Mouse (Mus musculus) neural tube, embryonic 13.5 days (tissue): ENCODE measurements around the gene Limk2. TPM values are rescaled to one million over a fixed set of nuclear protein-coding genes. Genes with fewer than 3 reads are reported as not detected.

ENCODE experiments used
- ATAC-seq: fragments of 200-750 bp; cut with Nextera tagmentation; 2 replicates; pipeline ENCODE4 v1.8.0; 2017; ENCODE audit warnings: low read depth, mild to moderate bottlenecking, moderate TSS enrichment, moderate library complexity
- H3K27ac ChIP-seq: fragments of 300-500 bp; sonication (generic); replicated peaks from 2 replicates; pipeline ENCODE4 v1.5.1; 2015; ENCODE audit warnings: moderate library complexity, mild to moderate bottlenecking, inconsistent platforms
- H3K27me3 ChIP-seq: fragments of 300-500 bp; sonication (generic); 2 replicates; pipeline ENCODE4 v1.6.1; 2015; ENCODE audit warnings: mild to moderate bottlenecking, inconsistent platforms
- H3K36me3 ChIP-seq: fragments of 300-500 bp; sonication (generic); 2 replicates; pipeline ENCODE4 v1.6.1; 2015; ENCODE audit warnings: mild to moderate bottlenecking, inconsistent platforms
- H3K4me1 ChIP-seq: fragments of 300-500 bp; sonication (generic); replicated peaks from 2 replicates; pipeline ENCODE4 v1.6.1; 2015; ENCODE audit warnings: inconsistent platforms
- H3K4me2 ChIP-seq: fragments of 300-500 bp; sonication (generic); 2 replicates; pipeline ENCODE4 v1.6.1; 2015; ENCODE audit warnings: inconsistent platforms, mild to moderate bottlenecking, moderate library complexity
- H3K4me3 ChIP-seq: fragments of 300-500 bp; sonication (generic); 2 replicates; pipeline ENCODE4 v1.5.1; 2015; ENCODE audit warnings: mild to moderate bottlenecking, inconsistent platforms
- H3K9ac ChIP-seq: fragments of 300-500 bp; sonication (generic); 2 replicates; pipeline ENCODE4 v1.6.1; 2015; ENCODE audit warnings: moderate library complexity, mild to moderate bottlenecking, inconsistent platforms
- H3K9me3 ChIP-seq: fragments of 300-500 bp; sonication (generic); 2 replicates; pipeline ENCODE4 v1.6.1; 2016; ENCODE audit warnings: inconsistent platforms
- WGBS: fragments of 180-500 bp; shearing (Covaris S2); methylation state at CpG from one replicate; pipeline ENCODE4 v1.1.7; 2015; 5-methylcytosine and 5-hydroxymethylcytosine counted together
- polyA plus RNA-seq: library from polyadenylated mRNA; unstranded; fragments of >200 nt; fragmentation: Nextera tagmentation; extraction: Ambion mirVana; gene quantifications from 2 replicates; pipeline ENCODE4 v1.2.1, GENCODE M21; 2015

The Limk2 gene
- polyA plus RNA-seq, 1 experiment from 2014 or later: 143 TPM

- Histone ChIP-seq H3K9me3 (no peaks in the 10 kb centered on the region), H3K4me2 (no peak overlapping the region), H3K4me1 (no peaks in the 10 kb centered on the region), H3K27ac (no peak overlapping the region), H3K36me3 (peaks cover 100% of the 10 kb centered on the region), H3K4me3 (no peak overlapping the region), H3K9ac (no peak overlapping the region), H3K27me3 (no peaks in the 10 kb centered on the region)
- WGBS: 87% methylated on average over 4 of the region's 4 CpGs
- no peak for ATAC-seq
Observed at GRCm38 (mm10) chr11:3305821-3306220, 103.2 kb downstream of the Limk2 start.

DNA sequence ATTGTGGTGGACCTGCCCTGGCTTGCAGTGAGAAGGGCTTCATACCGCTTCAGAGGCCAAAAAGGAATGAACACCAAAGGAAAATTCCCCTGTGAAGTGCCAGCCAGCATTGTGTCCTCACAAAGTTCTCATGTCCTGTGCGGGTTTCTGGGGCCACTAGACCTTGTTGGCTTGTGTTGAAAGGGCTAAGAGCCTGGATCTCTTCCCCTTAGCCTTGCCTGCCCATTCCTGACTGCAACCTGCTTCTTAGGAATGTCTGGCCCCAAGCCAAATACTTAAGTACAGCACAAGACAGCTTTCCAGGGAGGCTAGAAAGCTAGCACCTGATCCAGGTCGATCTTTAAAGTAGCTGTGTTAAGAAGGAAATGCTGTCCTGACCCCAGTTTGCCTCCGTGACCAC, 106.2 kb downstream of the Limk2 start:
- 90% methylated on average over 4 of the region's 4 CpGs for WGBS
- no peak overlapping the region for H3K4me3 ChIP-seq

DNA sequence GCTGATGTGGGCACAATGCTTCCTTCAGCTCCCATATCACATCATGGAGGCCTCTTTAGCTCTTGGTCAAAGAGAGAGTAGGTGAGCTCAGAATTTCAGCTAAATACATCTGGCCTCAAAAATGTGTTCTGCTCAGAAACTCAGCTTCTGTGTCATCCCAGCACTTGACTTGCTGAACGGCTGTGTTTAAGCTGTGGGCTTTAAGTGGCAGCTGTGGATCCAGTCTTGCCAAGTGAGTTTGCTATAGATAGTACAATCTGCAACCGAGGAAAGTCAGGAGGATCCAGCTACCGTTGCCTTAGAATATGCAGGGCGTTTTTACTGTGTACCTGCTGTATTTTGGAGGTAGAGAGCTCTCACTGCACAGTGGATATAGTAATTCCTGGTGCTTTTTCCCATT, 106.6 kb downstream of the Limk2 start:
- no peaks in the 10 kb centered on the region for H3K9me3 ChIP-seq
- peaks cover 5% of the 10 kb centered on the region for H3K4me1 ChIP-seq
- no peaks in the 10 kb centered on the region for H3K27me3 ChIP-seq
- no peak for ATAC-seq
- no peak overlapping the region for H3K9ac ChIP-seq
- 94% methylated on average over 4 of the region's 4 CpGs for WGBS
- no peak overlapping the region for H3K4me3 ChIP-seq
- no peak overlapping the region for H3K27ac ChIP-seq
- H3K36me3 ChIP-seq: peaks cover 100% of the 10 kb centered on the region
- H3K4me2 ChIP-seq: no peak overlapping the region

More for the DNA sequence above, 106.2 kb downstream of the Limk2 start:
- ATAC-seq: no peak
- Histone ChIP-seq H3K4me2 (no peak overlapping the region), H3K9me3 (no peaks in the 10 kb centered on the region), H3K27ac (no peak overlapping the region), H3K36me3 (peaks cover 100% of the 10 kb centered on the region), H3K27me3 (no peaks in the 10 kb centered on the region), H3K9ac (no peak overlapping the region), H3K4me1 (peaks cover 1% of the 10 kb centered on the region)

DNA sequence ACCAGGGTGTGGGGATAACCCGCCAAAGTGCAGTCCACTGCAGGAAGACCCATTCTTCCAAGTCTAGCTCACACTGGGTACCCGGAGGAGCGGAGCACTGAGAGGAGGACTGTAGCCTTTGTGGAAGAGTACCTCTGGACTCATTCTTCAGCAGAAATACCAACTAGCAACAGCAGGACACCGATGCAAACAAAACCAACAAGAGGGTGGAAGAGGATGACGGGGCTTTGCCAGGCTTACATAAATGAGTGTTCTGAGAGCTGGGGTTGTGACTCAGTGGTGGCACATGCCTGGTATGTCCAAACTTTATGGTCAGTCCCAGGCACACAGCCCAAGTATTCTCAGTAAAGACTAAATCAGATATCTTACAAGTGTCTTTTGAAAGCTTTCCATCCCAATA, 107.9 kb downstream of the Limk2 start:
- Histone ChIP-seq H3K27me3 (no peaks in the 10 kb centered on the region), H3K27ac (no peak overlapping the region), H3K9ac (no peak overlapping the region), H3K4me2 (no peak overlapping the region), H3K4me1 (peaks cover 19% of the 10 kb centered on the region), H3K4me3 (no peak overlapping the region), H3K9me3 (no peaks in the 10 kb centered on the region), H3K36me3 (peaks cover 100% of the 10 kb centered on the region)
- ATAC-seq: no peak
- 92% methylated on average over 5 of the region's 5 CpGs for WGBS

- 92% methylated on average over 14 of the region's 14 CpGs for WGBS
- H3K36me3 ChIP-seq: peaks cover 100% of the 10 kb centered on the region
- H3K4me3 ChIP-seq: no peak overlapping the region
- no peaks in the 10 kb centered on the region for H3K9me3 ChIP-seq
- no peak overlapping the region for H3K27ac ChIP-seq
- H3K9ac ChIP-seq: no peak overlapping the region
- no peaks in the 10 kb centered on the region for H3K27me3 ChIP-seq
- no peak overlapping the region for H3K4me2 ChIP-seq
- ATAC-seq: no peak
- H3K4me1 ChIP-seq: peaks cover 41% of the 10 kb centered on the region
Observed at GRCm38 (mm10) chr11:3298813-3299185, 110.2 kb downstream of the Limk2 start.

DNA sequence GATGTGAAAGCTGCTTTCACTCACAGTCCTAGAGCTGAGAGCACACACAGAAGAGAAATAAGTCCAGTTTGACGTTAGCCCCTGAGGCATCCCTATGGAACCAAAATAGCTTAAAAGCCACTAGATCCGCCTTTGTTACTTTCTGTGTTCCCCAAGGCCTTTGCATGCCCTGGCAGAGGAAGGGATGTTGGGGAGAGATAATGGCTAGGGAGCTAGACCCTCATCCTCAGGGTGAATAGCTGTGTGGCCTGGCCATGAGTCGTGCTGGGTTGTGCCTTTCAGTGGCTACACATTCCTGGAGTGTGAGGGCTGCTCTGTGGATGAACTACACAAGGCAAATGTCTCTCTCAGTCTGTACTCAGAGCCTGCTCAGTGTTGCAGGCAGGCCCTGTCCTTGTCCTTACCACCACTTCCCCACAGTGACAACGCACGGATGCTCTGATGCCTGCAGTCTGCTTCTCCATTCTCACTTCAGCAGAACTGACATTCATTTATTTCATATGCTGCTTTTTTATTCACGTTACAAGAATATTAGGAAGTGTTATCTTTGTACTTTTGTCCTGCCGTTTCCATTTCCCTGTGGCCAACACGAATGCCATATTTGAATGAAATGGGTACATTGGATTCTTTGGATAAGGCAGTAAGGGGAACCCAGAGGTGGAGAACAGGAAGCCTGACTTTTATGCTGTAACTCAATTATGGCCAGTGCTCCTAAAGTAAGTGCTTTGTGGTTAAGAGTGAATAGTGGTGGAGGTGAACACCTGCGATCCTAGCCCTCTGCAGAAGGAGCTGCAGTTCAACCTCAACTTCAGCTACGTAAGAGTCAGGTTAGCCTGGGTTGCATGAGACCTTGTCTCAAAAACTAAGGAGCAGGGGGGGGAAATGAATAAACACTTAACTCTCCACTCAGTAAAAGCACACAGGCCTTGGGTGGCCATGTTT, 110.8 kb downstream of the Limk2 start:
- H3K4me3 ChIP-seq: no peak overlapping the region
- WGBS: 91% methylated on average over 10 of the region's 10 CpGs
- peaks cover 99% of the 10 kb centered on the region for H3K36me3 ChIP-seq

DNA sequence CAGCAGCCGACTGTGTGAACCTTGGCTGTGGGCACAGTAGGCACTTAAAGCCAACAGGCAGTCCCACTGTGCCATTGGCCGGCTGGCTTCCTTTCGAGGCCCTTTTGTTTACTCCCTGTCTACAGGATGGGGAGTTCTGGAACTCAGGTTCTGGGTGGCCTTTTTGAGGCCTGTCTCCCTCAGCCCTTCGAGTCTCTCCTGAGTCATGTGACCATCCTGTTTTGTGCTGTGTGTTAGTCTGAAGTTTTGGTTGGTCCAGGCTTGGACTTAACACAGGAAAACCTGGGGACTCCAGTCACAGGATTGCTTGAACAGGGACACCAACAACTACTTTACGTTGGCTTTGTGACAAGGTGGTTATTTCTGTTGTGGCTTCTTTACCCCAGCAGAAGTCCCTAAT, 112.9 kb downstream of the Limk2 start:
- Histone ChIP-seq H3K9me3 (no peaks in the 10 kb centered on the region), H3K4me1 (peaks cover 67% of the 10 kb centered on the region), H3K27me3 (no peaks in the 10 kb centered on the region), H3K4me3 (peak overlapping the region; percentile 4; the same call in 1 of the 2 replicates), H3K4me2 (peak overlapping the region; percentile 29), H3K36me3 (peaks cover 78% of the 10 kb centered on the region), H3K9ac (peak overlapping the region; percentile 44), H3K27ac (no peak overlapping the region)
- ATAC-seq: no peak
- WGBS: 70% methylated on average over 5 of the region's 5 CpGs

More for the DNA sequence above, 110.8 kb downstream of the Limk2 start:
- Histone ChIP-seq H3K9me3 (no peaks in the 10 kb centered on the region), H3K27me3 (no peaks in the 10 kb centered on the region), H3K9ac (peak overlapping the region; percentile 38; the same call in 1 of the 2 replicates), H3K4me2 (no peak overlapping the region), H3K27ac (no peak overlapping the region), H3K4me1 (peaks cover 48% of the 10 kb centered on the region)
- no peak for ATAC-seq

DNA sequence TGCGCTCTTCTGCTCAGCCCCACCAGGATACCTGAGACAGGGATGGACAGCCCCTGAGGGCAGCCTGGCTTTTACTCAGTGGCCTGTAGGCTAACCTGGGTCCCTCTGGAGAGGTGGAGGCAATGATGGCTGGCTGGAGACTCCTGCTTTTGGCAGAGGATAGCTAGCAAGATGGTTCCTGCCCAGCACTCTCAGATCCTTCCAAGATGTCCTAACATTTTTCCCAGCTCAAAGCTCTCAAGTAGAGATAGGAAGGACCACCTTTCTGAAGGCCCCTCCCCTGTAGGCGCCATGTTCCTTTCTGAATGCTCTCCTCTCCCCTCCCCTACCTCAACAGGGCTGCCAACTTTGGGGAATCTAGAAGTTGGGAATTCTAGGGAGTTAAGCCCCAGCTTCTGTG, 114.3 kb downstream of the Limk2 start:
- H3K27ac ChIP-seq: peak overlapping the region; percentile 38; the same call in 1 of the 2 replicates
- peaks cover 68% of the 10 kb centered on the region for H3K4me1 ChIP-seq
- H3K4me2 ChIP-seq: peak overlapping the region; percentile 98
- ATAC-seq: no peak
- no peaks in the 10 kb centered on the region for H3K9me3 ChIP-seq
- peak overlapping the region; percentile 98 for H3K9ac ChIP-seq
- H3K27me3 ChIP-seq: no peaks in the 10 kb centered on the region
- WGBS: 94% methylated on average over 2 of the region's 2 CpGs
- peaks cover 64% of the 10 kb centered on the region for H3K36me3 ChIP-seq
- H3K4me3 ChIP-seq: peak overlapping the region; percentile 80

Other genes with a start within 250 kb of the Limk2 start
- 13.5 and 16.4 TPM in 2 replicates for gene Sfi1, start 215.7 kb downstream of the Limk2 start, polyA plus RNA-seq
- gene Eif4enif1, start 206.8 kb downstream of the Limk2 start, polyA plus RNA-seq: 52.4 and 53.0 TPM in 2 replicates
- 231 and 270 TPM in 2 replicates for gene Drg1, start 142.8 kb downstream of the Limk2 start, polyA plus RNA-seq
- gene Patz1, start 120.3 kb downstream of the Limk2 start, polyA plus RNA-seq: 62.2 and 69.6 TPM in 2 replicates
- gene Pik3ip1, start 78.8 kb downstream of the Limk2 start, polyA plus RNA-seq: 26.5 and 29.7 TPM in 2 replicates
- 40.8 and 41.8 TPM in 2 replicates for gene Rnf185, start 43.2 kb upstream of the Limk2 start, polyA plus RNA-seq
- gene Pla2g3, start 79.1 kb upstream of the Limk2 start, polyA plus RNA-seq: 0.58 and 0.61 TPM in 2 replicates
- 3.9 and 4.3 TPM in 2 replicates for gene Inpp5j, start 95.6 kb upstream of the Limk2 start, polyA plus RNA-seq
- 75.0 and 83.6 TPM in 2 replicates for gene Selenom, start 105.5 kb upstream of the Limk2 start, polyA plus RNA-seq
- gene Smtn, start 131.4 kb upstream of the Limk2 start, polyA plus RNA-seq: 20.9 and 23.0 TPM in 2 replicates
- 34.8 and 39.8 TPM in 2 replicates for gene Morc2a, start 240.0 kb upstream of the Limk2 start, polyA plus RNA-seq